Comparison of ENCODE assay signal across 20 mouse cellular contexts in genomic region chr8:108994880-108995279, GRCm38 (mm10).
A peak's percentile ranks its signal among the peaks of the same experiment; 100 is the strongest.
DNase-seq lines count a peak whose midpoint lies in the region; ATAC-seq and TF ChIP-seq lines count a peak whose summit lies in the region.
"Had no signal": no experiment of that assay in that cellular context is flagged by ENCODE, and none has a peak within 500 bp of the region (broad histone marks: within the 10 kb centered on the region; RNA-seq: fewer than 3 reads in every experiment).

No protein-coding gene starts in this region.

- no peak for TF ChIP-seq POLR2A in MEL (IDR thresholded peaks at IDR 0.05; ENCODE audit: control insufficient read depth in 1 of 2, insufficient read depth in 1 of 2, low read depth in 1 of 2, low read length in 2 of 2, poor library complexity in 1 of 2)

- no peak for TF ChIP-seq EP300 in liver, postnatal 0 days (IDR thresholded peaks at IDR 0.05; ENCODE audit: low read depth)
- peak; percentile 6 to 21; a peak in 2 of 4 replicates for TF ChIP-seq EP300 in MEL (IDR thresholded peaks at IDR 0.05; ENCODE audit: low read depth in 1 of 2, low read length in 2 of 2)

- no peaks in the 10 kb centered on the region for H3K27me3 ChIP-seq in liver, postnatal 0 days (ENCODE audit: insufficient read depth, low read length)
- H3K27me3 ChIP-seq in liver, embryonic 11.5 days (replicated peaks; ENCODE audit: control insufficient read depth, insufficient read depth, low read length) = no peaks in the 10 kb centered on the region
- no peaks in the 10 kb centered on the region for H3K27me3 ChIP-seq in MEL (ENCODE audit: control insufficient read depth in 1 of 2, insufficient read depth in 2 of 2, low read length in 2 of 2)
- H3K27me3 ChIP-seq: CH12.LX had no signal

- peaks cover 3% of the 10 kb centered on the region; the same call in 1 of the 2 replicates for H3K4me1 ChIP-seq in liver, postnatal 0 days (ENCODE audit: insufficient read depth)
- H3K4me1 ChIP-seq in liver, embryonic 11.5 days (replicated peaks; ENCODE audit: control insufficient read depth, insufficient read depth, low read length) = no peaks in the 10 kb centered on the region
- peaks cover 64 to 65% of the 10 kb centered on the region in 2 experiments for H3K4me1 ChIP-seq in MEL (ENCODE audit: control insufficient read depth in 1 of 2, insufficient read depth in 2 of 2, low read length in 2 of 2)

- peak overlapping the region; percentile 95 for H3K27ac ChIP-seq in liver, postnatal 0 days (ENCODE audit: low read depth)
- H3K27ac ChIP-seq in liver, embryonic 11.5 days (ENCODE audit: low read depth, low read length) = no peak overlapping the region
- H3K27ac ChIP-seq in MEL (ENCODE audit: control insufficient read depth, low read depth, low read length) = peak overlapping the region; percentile 86

- WGBS in liver, postnatal 0 days (ENCODE audit: insufficient replicate concordance) = 72% methylated on average over 5 of the region's 5 CpGs
- WGBS in liver, embryonic 11.5 days = 87% methylated on average over 5 of the region's 5 CpGs

- H3K9me3 ChIP-seq in liver, postnatal 0 days (ENCODE audit: low read length) = no peaks in the 10 kb centered on the region
- H3K9me3 ChIP-seq in liver, embryonic 11.5 days (ENCODE audit: control insufficient read depth, low read length) = no peaks in the 10 kb centered on the region
- H3K9me3 ChIP-seq in MEL (replicated peaks; ENCODE audit: insufficient read depth, low read length) = no peaks in the 10 kb centered on the region

- H3K4me3 ChIP-seq in liver, postnatal 0 days (ENCODE audit: low read depth, low read length) = no peak overlapping the region
- no peak overlapping the region for H3K4me3 ChIP-seq in liver, embryonic 11.5 days (ENCODE audit: low read depth, low read length)
- H3K4me3 ChIP-seq in MEL (ENCODE audit: control insufficient read depth in 1 of 2, insufficient read depth in 1 of 2, low read depth in 2 of 2, low read length in 2 of 2) = peak overlapping the region in 1 of 2 experiments; percentile 36; a peak in 3 of 4 replicates

- no peaks in the 10 kb centered on the region for H3K36me3 ChIP-seq in liver, postnatal 0 days (replicated peaks; ENCODE audit: insufficient read depth, low read length)
- no peaks in the 10 kb centered on the region for H3K36me3 ChIP-seq in liver, embryonic 11.5 days (ENCODE audit: control insufficient read depth, insufficient read depth, low read length)
- H3K36me3 ChIP-seq in MEL (ENCODE audit: control insufficient read depth in 1 of 2, insufficient read depth in 2 of 2, low read length in 2 of 2) = peaks cover 0 to 76% of the 10 kb centered on the region in 2 experiments; a peak in 2 of 4 replicates
- H3K36me3 ChIP-seq: G1E had no signal

- no peak overlapping the region for H3K4me2 ChIP-seq in liver, postnatal 0 days (ENCODE audit: low read depth, low read length)
- no peak overlapping the region for H3K4me2 ChIP-seq in liver, embryonic 11.5 days

- no peak overlapping the region for H3K9ac ChIP-seq in liver, postnatal 0 days (replicated peaks)
- H3K9ac ChIP-seq in liver, embryonic 11.5 days (ENCODE audit: low read depth, low read length) = no peak overlapping the region
- peak overlapping the region; percentile 56 for H3K9ac ChIP-seq in MEL (ENCODE audit: control insufficient read depth, low read depth, low read length, poor library complexity, severe bottlenecking)

- no peak for DNase-seq in liver, postnatal 0 days
- DNase-seq in liver, embryonic 11.5 days (ENCODE audit: low spot score) = no peak
- peak; percentile 52 for DNase-seq in MEL (ENCODE audit: low read depth, low spot score)
- DNase-seq in adrenal gland, postnatal 25 days = no peak
- DNase-seq: adrenal gland, adult 2 months; adrenal gland, adult 8-10 months; adrenal gland, postnatal 10 days; adrenal gland, postnatal 14 days; adrenal gland, postnatal 36 days; B cell, adult 2 months; cerebellum, adult 11 months; cerebellum, adult 11-12 months; cerebellum, adult 18-20 months; cerebellum, adult 2 months; cerebellum, adult 8-10 months had no signal

- TF ChIP-seq RAD21 in MEL (IDR thresholded peaks at IDR 0.05; ENCODE audit: low read depth, low read length) = no peak

- TF ChIP-seq CTCF in liver, postnatal 0 days (IDR thresholded peaks at IDR 0.05; ENCODE audit: low read depth) = no peak
- TF ChIP-seq CTCF in MEL (IDR thresholded peaks at IDR 0.05 in 2 of 3, conservative IDR thresholded peaks at IDR 0.05 in 1 of 3; ENCODE audit: control insufficient read depth in 1 of 3, insufficient read depth in 1 of 3, low read depth in 2 of 3, low read length in 3 of 3, poor library complexity in 1 of 3, severe bottlenecking in 1 of 3) = no peak

- ATAC-seq in liver, postnatal 0 days = no peak
- no peak for ATAC-seq in liver, embryonic 11.5 days (replicated peaks; ENCODE audit: low FRiP score)
- ATAC-seq: activated CD4-positive, CD25-positive, alpha-beta regulatory T cell, adult 4 months; CD4-positive, CD25-positive, alpha-beta regulatory T cell, adult 4 months; Patski had no signal

- no peaks in the 10 kb centered on the region for H3K79me2 ChIP-seq in MEL (ENCODE audit: control insufficient read depth, insufficient read depth, low read length, poor library complexity)

TF ChIP-seq in MEL, 35 proteins besides CTCF, POLR2A, EP300 and RAD21:
- TF ChIP-seq GATA1 (IDR thresholded peaks at IDR 0.05; ENCODE audit: low read depth, low read length) = 0 out of 2 replicates have a peak, but pooled peaks have one; percentile 10
- no peak for TF ChIP-seq POLR2AphosphoS2 (IDR thresholded peaks at IDR 0.05; ENCODE audit: low read length)
- TF ChIP-seq ZNF384 (IDR thresholded peaks at IDR 0.05; ENCODE audit: low read depth, low read length) = peak; percentile 90
- no peak for TF ChIP-seq MXI1 (IDR thresholded peaks at IDR 0.05; ENCODE audit: low read depth, low read length)
- TF ChIP-seq MYC (IDR thresholded peaks at IDR 0.05; ENCODE audit: low read depth, low read length) = peak; percentile 24; the same call in 1 of the 2 replicates
- peak; percentile 49 for TF ChIP-seq ETS1 (IDR thresholded peaks at IDR 0.05; ENCODE audit: low read depth, low read length)
- no peak for TF ChIP-seq TCF12 (IDR thresholded peaks at IDR 0.05; ENCODE audit: low read depth, low read length)
- no peak for TF ChIP-seq USF1 (IDR thresholded peaks at IDR 0.05; ENCODE audit: low read depth, low read length)
- TF ChIP-seq NRF1 (IDR thresholded peaks at IDR 0.05; ENCODE audit: insufficient read depth, low read depth, low read length, poor library complexity, severe bottlenecking) = no peak
